Mouse (Mus musculus) colon, adult 2 months (tissue): ENCODE results near the gene Hao2. TPM values are rescaled to one million over a fixed set of nuclear protein-coding genes. Genes with fewer than 3 reads are reported as not detected.

Source experiments
- polyA plus RNA-seq: library from polyadenylated mRNA; depleted of rRNA; stranded (reverse); fragments of >200 nt; gene quantifications from 2 replicates; pipeline ENCODE4 v1.2.3, GENCODE M21; 2012; rRNA removed

Gene Hao2
- polyA plus RNA-seq: 68.4 and 93.7 TPM in 2 replicates

DNA sequence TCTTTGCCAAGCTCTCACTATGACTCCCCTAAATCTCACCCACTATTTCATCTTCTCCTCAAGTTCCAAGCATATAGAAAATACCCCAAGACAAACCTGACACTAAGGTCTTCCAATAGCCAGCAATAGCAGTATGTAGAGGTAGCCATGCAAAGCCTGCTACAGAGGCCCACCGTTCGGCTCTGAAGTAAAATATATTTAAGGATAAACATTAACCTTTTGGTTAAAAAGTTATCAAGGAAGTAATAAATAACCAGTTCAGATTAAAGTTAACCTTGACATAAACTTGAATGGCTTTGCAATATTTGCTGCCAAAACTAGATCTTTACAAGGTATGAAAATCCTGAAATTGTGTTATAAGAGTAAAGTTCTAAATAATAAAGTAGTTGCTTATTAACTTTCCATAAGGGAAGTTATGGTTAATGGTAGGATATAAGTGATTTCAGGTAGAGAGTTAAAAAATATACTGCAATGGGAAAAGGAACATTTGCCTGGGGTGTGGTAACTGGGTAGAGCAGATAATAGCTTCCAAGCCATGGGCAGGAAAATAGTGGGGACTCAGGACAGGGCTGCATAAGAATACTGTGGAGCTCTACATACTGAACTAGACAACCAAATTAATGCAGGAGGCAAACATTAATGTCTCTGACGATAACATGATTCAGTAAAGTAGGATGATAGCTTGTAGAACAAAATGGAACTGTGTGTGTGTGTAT is at the start of gene Hao2:
TSS of gene Hao2 (minus strand) at position 183 of the 716 bp plus-strand sequence.

DNA sequence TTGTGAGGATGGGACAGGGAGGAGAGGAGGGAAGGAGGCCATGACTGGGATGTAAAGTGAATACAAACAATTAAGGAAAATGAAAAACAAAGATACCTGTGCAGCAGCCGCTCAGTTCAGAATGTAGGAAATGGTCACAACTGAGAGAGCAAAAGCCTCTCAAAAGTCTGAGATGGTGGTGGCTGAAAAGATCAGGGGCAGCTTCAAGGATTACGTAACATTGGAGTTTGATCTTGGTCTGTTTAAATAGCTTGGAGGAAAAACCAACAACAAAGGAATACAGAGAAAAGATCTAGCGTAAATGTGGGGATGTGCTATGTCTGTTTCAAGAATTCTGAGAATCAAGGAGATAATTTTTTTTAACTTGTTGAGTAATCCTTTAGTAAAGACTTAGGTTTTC is 33.5 kb downstream of the Hao2 start, which contains the start of gene Hsd3b1:
TSS of gene Hsd3b1 (minus strand) at position 219 of the 400 bp plus-strand sequence.

Other genes with a start within 250 kb of the Hao2 start
- 8.5 and 9.4 TPM in 2 replicates for gene Hsd3b2, start 168.7 kb downstream of the Hao2 start, polyA plus RNA-seq
- 108 and 109 TPM in 2 replicates for gene Hsd3b3, start 130.1 kb downstream of the Hao2 start, polyA plus RNA-seq
- gene Hsd3b6, start 78.8 kb downstream of the Hao2 start, polyA plus RNA-seq: not detected in 2 replicates
- gene Hsd3b1, start 33.4 kb downstream of the Hao2 start, polyA plus RNA-seq: not detected in 2 replicates
- 3.1 and 3.7 TPM in 2 replicates for gene Wars2, start 247.8 kb upstream of the Hao2 start, polyA plus RNA-seq